Mouse (Mus musculus) kidney, postnatal 0 days (tissue): ENCODE results near the gene Plb1. TPM values are rescaled to one million over a fixed set of nuclear protein-coding genes. Genes with fewer than 3 reads are reported as not detected.
A peak's percentile ranks its signal among the peaks of the same experiment; 100 is the strongest.

Source experiments
- ATAC-seq: fragments of 200-750 bp; cut with Nextera tagmentation; replicated peaks from 2 replicates; pipeline ENCODE4 v1.8.0; 2017; ENCODE audit warnings: low read depth, moderate number of reproducible peaks, moderate TSS enrichment, moderate library complexity; ENCODE audit not compliant: low FRiP score
- DNase-seq: peaks from one replicate; pipeline ENCODE4 v3.0.0-alpha.2; 2016; ENCODE audit warnings: low spot score
- H3K27ac ChIP-seq: fragments of 300-500 bp; sonication (generic); 2 replicates; pipeline ENCODE4 v1.5.1; 2014; ENCODE audit warnings: mild to moderate bottlenecking
- H3K27me3 ChIP-seq: fragments of 300-500 bp; sonication (generic); 2 replicates; pipeline ENCODE4 v1.6.1; 2014; ENCODE audit warnings: low read length, mixed read lengths; ENCODE audit not compliant: insufficient read depth
- H3K36me3 ChIP-seq: fragments of 300-500 bp; sonication (generic); 2 replicates; pipeline ENCODE4 v1.6.1; 2014; ENCODE audit warnings: low read length, mixed read lengths; ENCODE audit not compliant: insufficient read depth
- H3K4me1 ChIP-seq: fragments of 300-500 bp; sonication (generic); replicated peaks from 2 replicates; pipeline ENCODE4 v1.6.1; 2014; ENCODE audit warnings: antibody characterized with exemption, low read length, mixed read lengths; ENCODE audit not compliant: insufficient read depth
- H3K4me2 ChIP-seq: fragments of 300-500 bp; sonication (generic); 2 replicates; pipeline ENCODE4 v1.6.1; 2014; ENCODE audit warnings: mild to moderate bottlenecking, low read length, moderate library complexity, mixed read lengths
- H3K4me3 ChIP-seq: fragments of 300-500 bp; sonication (generic); replicated peaks from 2 replicates; pipeline ENCODE4 v1.5.1; 2014; ENCODE audit warnings: low read depth, low read length
- H3K9ac ChIP-seq: fragments of 300-500 bp; sonication (generic); 2 replicates; pipeline ENCODE4 v1.6.1; 2014; ENCODE audit warnings: low read depth, low read length
- H3K9me3 ChIP-seq: fragments of 300-500 bp; sonication (generic); replicated peaks from 2 replicates; pipeline ENCODE4 v1.6.1; 2016; ENCODE audit warnings: low read length, inconsistent platforms, mixed read lengths
- CTCF ChIP-seq: IDR thresholded peaks from 2 replicates; pipeline ENCODE4 v1.5.1; 2016; ENCODE audit warnings: antibody characterized with exemption, low read depth, mild to moderate bottlenecking, moderate library complexity
- WGBS: fragments of 180-500 bp; shearing (Covaris S2); extraction: QIAGEN DNeasy Blood & Tissue Kit; methylation state at CpG from one replicate; pipeline ENCODE4 v1.1.7; 2014; 5-methylcytosine and 5-hydroxymethylcytosine counted together
- polyA plus RNA-seq: library from polyadenylated mRNA; unstranded; fragments of >200 nt; fragmentation: Nextera tagmentation; extraction: Ambion mirVana; gene quantifications from 2 replicates; pipeline ENCODE4 v1.2.1, GENCODE M21; 2015

The Plb1 gene
- polyA plus RNA-seq, 1 experiment from 2014 or later = 0.36 TPM

DNA sequence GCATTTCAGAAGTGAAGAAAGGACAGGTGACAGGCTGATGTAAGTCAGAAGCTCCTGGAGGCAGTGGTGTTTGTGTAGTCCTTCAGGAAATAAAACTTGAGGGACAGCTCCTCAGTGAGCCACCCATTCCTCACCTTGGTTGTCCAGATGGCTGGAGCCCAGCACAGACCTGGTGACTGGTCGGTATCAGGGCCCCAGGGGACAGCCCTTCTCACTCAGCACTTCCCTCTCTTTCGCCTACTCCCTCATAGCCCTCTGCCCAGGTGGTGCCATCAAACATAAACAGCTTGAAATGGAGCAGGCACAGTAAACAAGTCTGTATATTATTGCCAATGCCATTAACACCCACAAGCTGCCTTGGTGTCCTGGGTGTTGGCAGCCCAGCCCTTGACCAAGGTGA, 8.2 kb downstream of the Plb1 start:
- no peak overlapping the region for H3K4me3 ChIP-seq
- no peak for ATAC-seq
- WGBS = 38% methylated on average over 2 of the region's 2 CpGs
- H3K27ac ChIP-seq = no peak overlapping the region
- H3K4me2 ChIP-seq = no peak overlapping the region
- no peaks in the 10 kb centered on the region for H3K36me3 ChIP-seq
- H3K4me1 ChIP-seq = no peaks in the 10 kb centered on the region
- no peak overlapping the region for H3K9ac ChIP-seq
- H3K27me3 ChIP-seq = no peaks in the 10 kb centered on the region
- H3K9me3 ChIP-seq = no peaks in the 10 kb centered on the region
- no peak for DNase-seq
- no peak for TF ChIP-seq CTCF

GRCm38 (mm10) chr5:32243286-32243885, 10.9 kb downstream of the Plb1 start:
- DNase-seq = no peak

GRCm38 (mm10) chr5:32245385-32245784, 12.9 kb downstream of the Plb1 start:
- 71% methylated on average over 3 of the region's 3 CpGs for WGBS
- H3K4me2 ChIP-seq = no peak overlapping the region
- DNase-seq (no peak), ATAC-seq (no peak)
- TF ChIP-seq CTCF = no peak
- H3K4me1 ChIP-seq = no peaks in the 10 kb centered on the region
- no peak overlapping the region for H3K27ac ChIP-seq
- no peaks in the 10 kb centered on the region for H3K9me3 ChIP-seq
- no peaks in the 10 kb centered on the region for H3K36me3 ChIP-seq
- no peaks in the 10 kb centered on the region for H3K27me3 ChIP-seq
- H3K4me3 ChIP-seq = no peak overlapping the region
- H3K9ac ChIP-seq = no peak overlapping the region

More at GRCm38 (mm10) chr5:32243286-32243885, 10.9 kb downstream of the Plb1 start:
- no peak overlapping the region for H3K27ac ChIP-seq
- H3K4me3 ChIP-seq = no peak overlapping the region
- ATAC-seq = no peak
- TF ChIP-seq CTCF = no peak
- no peak overlapping the region for H3K4me2 ChIP-seq
- no peaks in the 10 kb centered on the region for H3K4me1 ChIP-seq
- H3K9me3 ChIP-seq = no peaks in the 10 kb centered on the region
- H3K27me3 ChIP-seq = no peaks in the 10 kb centered on the region
- no peak overlapping the region for H3K9ac ChIP-seq
- H3K36me3 ChIP-seq = no peaks in the 10 kb centered on the region
- WGBS = 69% methylated on average over 7 of the region's 7 CpGs

DNA sequence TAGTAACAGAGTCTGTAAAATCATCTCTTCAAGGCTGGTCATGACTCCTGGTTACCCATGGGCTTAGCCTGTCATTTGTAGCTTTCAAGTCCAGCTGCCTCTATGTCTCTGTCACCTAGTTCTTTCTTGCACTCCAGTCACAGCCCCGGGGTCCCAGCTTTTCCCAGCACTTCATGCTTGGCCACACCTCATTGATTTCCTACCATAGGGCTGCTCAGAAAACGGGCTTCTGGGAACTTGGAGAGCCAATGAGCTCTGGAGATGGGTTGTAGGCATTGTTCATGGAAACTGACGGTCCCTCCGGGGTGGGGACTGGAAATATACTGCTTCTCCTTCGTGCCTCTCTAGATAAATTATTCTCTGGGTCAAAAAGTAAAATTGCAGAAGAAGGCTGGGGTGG, 28.2 kb downstream of the Plb1 start:
- Histone ChIP-seq H3K27ac (no peak overlapping the region), H3K4me2 (no peak overlapping the region), H3K4me1 (no peaks in the 10 kb centered on the region), H3K9me3 (no peaks in the 10 kb centered on the region), H3K27me3 (no peaks in the 10 kb centered on the region), H3K9ac (no peak overlapping the region), H3K36me3 (no peaks in the 10 kb centered on the region), H3K4me3 (no peak overlapping the region)
- no peak for ATAC-seq
- peak; percentile 9 for DNase-seq
- WGBS = 24% methylated on average over 5 of the region's 5 CpGs
- no peak for TF ChIP-seq CTCF

GRCm38 (mm10) chr5:32261251-32261650, 28.7 kb downstream of the Plb1 start:
- no peak overlapping the region for H3K9ac ChIP-seq
- no peaks in the 10 kb centered on the region for H3K36me3 ChIP-seq
- ATAC-seq (no peak), DNase-seq (no peak)
- no peaks in the 10 kb centered on the region for H3K9me3 ChIP-seq
- H3K4me1 ChIP-seq = no peaks in the 10 kb centered on the region
- 86% methylated on average over 3 of the region's 3 CpGs for WGBS
- H3K4me3 ChIP-seq = no peak overlapping the region
- no peak for TF ChIP-seq CTCF
- no peak overlapping the region for H3K4me2 ChIP-seq
- H3K27ac ChIP-seq = no peak overlapping the region
- H3K27me3 ChIP-seq = no peaks in the 10 kb centered on the region

DNA sequence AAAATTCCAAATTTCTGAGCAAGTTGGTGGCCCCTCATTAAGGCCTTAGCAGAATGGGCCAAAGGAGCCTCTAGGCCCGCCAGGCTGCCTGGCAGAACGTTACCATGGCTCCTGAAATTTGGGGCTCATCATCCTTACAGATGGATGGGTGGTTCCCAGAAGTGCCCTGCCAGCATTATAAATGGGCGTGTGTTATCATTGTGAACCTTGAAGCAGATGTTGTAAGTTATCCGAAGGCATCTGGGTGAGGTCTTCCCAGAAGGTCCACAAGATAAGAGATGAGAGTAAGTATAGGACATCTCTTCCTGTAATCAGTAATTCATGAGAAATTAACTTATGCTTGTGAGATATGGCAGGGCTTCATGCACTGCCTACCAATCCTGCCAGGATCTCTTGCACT, 30.0 kb downstream of the Plb1 start:
- Histone ChIP-seq H3K36me3 (no peaks in the 10 kb centered on the region), H3K27ac (no peak overlapping the region), H3K27me3 (no peaks in the 10 kb centered on the region), H3K4me2 (no peak overlapping the region), H3K4me3 (no peak overlapping the region), H3K9ac (no peak overlapping the region), H3K9me3 (no peaks in the 10 kb centered on the region), H3K4me1 (no peaks in the 10 kb centered on the region)
- ATAC-seq (no peak), DNase-seq (no peak)
- 82% methylated on average over 4 of the region's 4 CpGs for WGBS
- no peak for TF ChIP-seq CTCF

DNA sequence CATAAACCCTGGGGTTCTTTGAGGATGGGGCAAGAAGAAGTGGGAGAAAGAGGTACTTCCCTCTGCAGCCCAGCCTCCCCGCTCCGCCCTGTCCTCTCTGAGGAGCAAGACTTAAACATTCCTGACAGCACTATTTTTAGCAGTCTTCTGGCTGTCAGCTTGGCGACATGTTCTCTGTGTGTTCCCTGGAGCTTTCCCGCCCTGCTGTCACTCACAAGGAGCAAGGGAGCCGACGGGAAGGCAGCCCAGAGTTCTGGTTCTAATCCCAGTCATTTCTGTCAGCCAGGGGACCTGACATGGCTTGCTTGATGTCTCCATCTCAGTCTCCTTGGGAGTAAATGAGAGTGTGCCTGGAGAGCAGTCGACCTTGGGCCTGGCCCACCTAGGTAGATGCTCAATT, 40.0 kb downstream of the Plb1 start:
- Histone ChIP-seq H3K9ac (no peak overlapping the region), H3K27me3 (no peaks in the 10 kb centered on the region), H3K9me3 (no peaks in the 10 kb centered on the region), H3K4me2 (no peak overlapping the region), H3K4me1 (no peaks in the 10 kb centered on the region), H3K4me3 (no peak overlapping the region), H3K27ac (no peak overlapping the region), H3K36me3 (no peaks in the 10 kb centered on the region)
- WGBS = 48% methylated on average over 7 of the region's 7 CpGs
- ATAC-seq = no peak
- DNase-seq = peak; percentile 8
- TF ChIP-seq CTCF = no peak
